Mouse (Mus musculus) kidney, embryonic 15.5 days (tissue): Measurements from ENCODE around the gene Casp7. TPM values are rescaled to one million over a fixed set of nuclear protein-coding genes. Genes with fewer than 3 reads are reported as not detected.

Source experiments
- ATAC-seq: fragments of 200-750 bp; cut with Nextera tagmentation; replicated peaks from 2 replicates; pipeline ENCODE4 v1.8.0; 2017; ENCODE audit warnings: moderate TSS enrichment; ENCODE audit not compliant: low FRiP score
- H3K27ac ChIP-seq: fragments of 300-500 bp; sonication (generic); 2 replicates; pipeline ENCODE4 v1.5.1; 2015; ENCODE audit warnings: mild to moderate bottlenecking, inconsistent platforms
- H3K27me3 ChIP-seq: fragments of 300-500 bp; sonication (generic); 2 replicates; pipeline ENCODE4 v1.6.1; 2015; ENCODE audit warnings: inconsistent platforms
- H3K36me3 ChIP-seq: fragments of 300-500 bp; sonication (generic); 2 replicates; pipeline ENCODE4 v1.6.1; 2015; ENCODE audit warnings: inconsistent platforms
- H3K4me1 ChIP-seq: fragments of 300-500 bp; sonication (generic); 2 replicates; pipeline ENCODE4 v1.6.1; 2015; ENCODE audit warnings: inconsistent platforms
- H3K4me2 ChIP-seq: fragments of 300-500 bp; sonication (generic); 2 replicates; pipeline ENCODE4 v1.6.1; 2015; ENCODE audit warnings: moderate library complexity, mild to moderate bottlenecking, inconsistent platforms
- H3K4me3 ChIP-seq: fragments of 300-500 bp; sonication (generic); replicated peaks from 2 replicates; pipeline ENCODE4 v1.5.1; 2015; ENCODE audit warnings: mild to moderate bottlenecking, inconsistent platforms
- H3K9ac ChIP-seq: fragments of 300-500 bp; sonication (generic); 2 replicates; pipeline ENCODE4 v1.6.1; 2015; ENCODE audit warnings: mild to moderate bottlenecking, inconsistent platforms
- H3K9me3 ChIP-seq: fragments of 300-500 bp; sonication (generic); replicated peaks from 2 replicates; pipeline ENCODE4 v1.6.1; 2016; ENCODE audit warnings: inconsistent platforms
- WGBS: fragments of 180-500 bp; shearing (Covaris S2); methylation state at CpG from one replicate; pipeline ENCODE4 v1.1.7; 2015; ENCODE audit warnings: mixed read lengths; 5-methylcytosine and 5-hydroxymethylcytosine counted together
- polyA plus RNA-seq: library from polyadenylated mRNA; unstranded; fragments of >200 nt; fragmentation: Nextera tagmentation; extraction: Ambion mirVana; gene quantifications from 2 replicates; pipeline ENCODE4 v1.2.1, GENCODE M21; 2015

Casp7 gene
- polyA plus RNA-seq, 1 experiment from 2014 or later: 26.1 TPM

DNA sequence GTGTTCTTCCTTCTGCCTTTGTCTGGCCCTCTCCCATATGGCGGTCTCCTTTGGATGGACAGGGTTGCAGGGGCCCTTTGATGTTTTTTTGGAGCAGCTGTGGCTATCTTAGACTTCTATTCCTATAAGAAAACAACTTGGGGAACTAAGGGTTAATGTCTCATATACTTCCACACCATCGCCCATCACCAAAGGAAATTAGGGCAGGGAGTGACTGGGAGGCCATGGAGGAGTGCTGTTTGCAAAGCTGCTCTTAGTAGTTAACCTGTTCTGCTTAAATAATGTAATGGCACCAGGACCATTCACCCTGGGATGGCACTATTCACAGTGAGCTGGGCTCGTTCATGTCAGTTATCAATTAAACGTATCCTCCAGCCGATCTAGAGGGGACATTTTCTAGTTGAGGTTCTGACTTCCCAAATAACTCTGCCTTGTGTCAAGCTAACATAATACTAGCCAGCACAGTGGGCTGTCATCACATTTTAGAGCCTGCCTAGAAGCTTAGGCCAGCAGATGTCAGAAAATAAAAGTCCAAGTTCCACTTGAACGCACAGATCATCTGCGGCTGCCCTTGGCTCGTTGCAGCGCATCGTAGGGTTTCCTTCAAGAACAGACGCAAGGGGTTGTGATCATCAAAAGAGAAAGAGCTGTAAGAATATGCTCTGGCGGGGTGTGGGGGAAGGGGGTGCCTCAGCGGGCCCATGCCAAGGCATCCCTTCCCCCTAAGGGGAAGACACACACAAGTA, 87.9 kb downstream of the Casp7 start:
- H3K4me1 ChIP-seq: peaks cover 29% of the 10 kb centered on the region
- H3K4me3 ChIP-seq: no peak overlapping the region
- H3K36me3 ChIP-seq: no peaks in the 10 kb centered on the region
- peak overlapping the region; percentile 10; the same call in 1 of the 2 replicates for H3K4me2 ChIP-seq
- H3K9me3 ChIP-seq: no peaks in the 10 kb centered on the region
- 36% methylated on average over 13 of the region's 13 CpGs for WGBS
- no peak for ATAC-seq
- no peak overlapping the region for H3K9ac ChIP-seq
- no peaks in the 10 kb centered on the region for H3K27me3 ChIP-seq
- peak overlapping the region; percentile 68 for H3K27ac ChIP-seq

DNA sequence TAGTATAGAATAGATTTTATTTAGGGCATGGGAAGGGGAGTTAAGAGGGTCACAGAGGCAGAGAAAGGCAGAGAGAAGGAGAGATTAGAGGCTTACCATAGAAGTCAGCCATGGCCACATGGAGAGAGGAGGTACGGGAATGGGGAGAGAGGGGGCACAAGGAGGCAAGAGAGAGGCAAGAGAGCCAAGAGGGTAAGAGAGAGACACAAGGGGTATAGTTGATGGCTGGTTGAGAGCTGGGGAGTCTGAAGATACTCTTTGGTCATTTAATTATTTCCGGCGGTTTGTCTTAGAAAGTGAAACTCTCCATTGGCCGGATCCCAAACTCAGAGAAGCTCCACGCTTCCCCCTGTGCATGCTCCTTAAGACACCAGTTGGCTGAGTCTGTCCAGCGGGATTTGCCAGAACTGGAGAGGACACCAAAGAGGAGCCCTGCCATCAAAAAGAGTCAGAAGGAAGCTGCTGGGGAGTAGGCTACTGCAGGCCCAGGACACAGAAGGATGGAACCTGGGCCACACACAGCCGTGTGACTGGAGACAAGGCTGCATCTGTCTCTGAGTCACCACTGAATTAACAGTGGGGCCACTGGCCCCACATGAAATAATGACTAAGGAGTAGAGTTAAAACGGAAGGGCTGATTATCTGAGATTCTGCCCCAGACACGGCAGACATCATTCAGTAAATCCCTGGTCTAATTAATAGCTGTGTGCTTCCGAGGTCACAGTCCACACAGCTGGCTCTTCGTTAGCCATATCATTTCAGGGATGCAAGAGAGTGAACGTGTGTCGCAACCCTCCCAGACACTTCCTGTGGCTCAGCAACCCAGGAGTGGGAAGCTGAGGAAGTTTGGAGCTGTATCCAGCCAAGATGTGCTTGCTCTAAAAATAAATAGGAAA, 88.7 kb downstream of the Casp7 start:
- Histone ChIP-seq H3K27ac (peak overlapping the region; percentile 68), H3K4me2 (peak overlapping the region; percentile 10; the same call in 1 of the 2 replicates)
- ATAC-seq: peak; percentile 25; the same call in 1 of the 2 replicates

DNA sequence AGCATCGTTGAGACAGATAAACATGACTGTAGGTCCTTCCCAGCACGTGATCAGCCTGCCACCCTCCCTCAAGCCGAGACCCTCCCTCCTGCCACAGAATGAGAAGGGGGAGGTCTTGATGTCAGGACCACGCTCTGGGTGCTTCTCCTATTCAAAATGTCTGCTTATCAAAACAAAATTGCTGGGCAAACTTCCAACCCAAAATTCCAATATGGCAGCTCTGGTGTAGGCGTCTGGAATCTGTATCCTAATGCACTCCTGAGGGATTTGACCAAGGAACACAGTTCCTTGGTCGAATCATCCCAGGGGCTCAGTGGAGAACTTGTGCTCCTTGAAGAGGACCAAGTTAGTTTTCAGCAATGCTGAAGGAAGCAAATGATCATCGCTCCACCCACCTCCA, 90.0 kb downstream of the Casp7 start:
- Histone ChIP-seq H3K4me2 (no peak overlapping the region), H3K4me3 (no peak overlapping the region), H3K9me3 (no peaks in the 10 kb centered on the region), H3K9ac (no peak overlapping the region), H3K27ac (no peak overlapping the region; the same call in 1 of the 2 replicates), H3K27me3 (no peaks in the 10 kb centered on the region), H3K4me1 (peaks cover 29% of the 10 kb centered on the region), H3K36me3 (no peaks in the 10 kb centered on the region)
- ATAC-seq: no peak
- WGBS: 65% methylated on average over 7 of the region's 7 CpGs

More for the DNA sequence above, 88.7 kb downstream of the Casp7 start:
- H3K9ac ChIP-seq: no peak overlapping the region
- H3K9me3 ChIP-seq: no peaks in the 10 kb centered on the region
- peaks cover 29% of the 10 kb centered on the region for H3K4me1 ChIP-seq
- no peak overlapping the region for H3K4me3 ChIP-seq
- WGBS: 41% methylated on average over 13 of the region's 13 CpGs
- no peaks in the 10 kb centered on the region for H3K27me3 ChIP-seq
- no peaks in the 10 kb centered on the region for H3K36me3 ChIP-seq

DNA sequence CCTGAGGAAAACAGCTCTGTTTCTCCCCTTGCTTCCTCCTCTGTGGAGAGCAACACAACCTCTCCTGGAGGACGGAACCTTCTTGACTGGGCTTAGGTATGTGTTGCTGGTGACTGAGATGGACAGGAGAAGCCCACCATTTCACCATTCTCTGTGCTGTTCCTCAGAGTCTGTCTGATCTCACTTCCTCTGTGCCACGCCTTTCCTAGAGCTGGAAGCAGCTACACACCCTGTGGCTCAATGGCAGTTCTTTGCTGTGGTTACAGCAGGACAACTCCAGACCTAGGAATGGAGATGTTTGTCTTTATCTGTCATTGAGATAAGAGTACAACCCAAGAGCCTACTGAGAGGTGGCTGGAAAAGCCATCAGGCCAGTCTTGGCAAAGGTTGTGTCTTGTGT, 90.4 kb downstream of the Casp7 start:
- no peaks in the 10 kb centered on the region for H3K9me3 ChIP-seq
- H3K9ac ChIP-seq: no peak overlapping the region
- no peak overlapping the region for H3K4me2 ChIP-seq
- 93% methylated on average over 2 of the region's 2 CpGs for WGBS
- no peak overlapping the region for H3K27ac ChIP-seq
- H3K36me3 ChIP-seq: no peaks in the 10 kb centered on the region
- H3K4me1 ChIP-seq: peaks cover 29% of the 10 kb centered on the region
- no peak for ATAC-seq
- no peak overlapping the region for H3K4me3 ChIP-seq
- no peaks in the 10 kb centered on the region for H3K27me3 ChIP-seq

DNA sequence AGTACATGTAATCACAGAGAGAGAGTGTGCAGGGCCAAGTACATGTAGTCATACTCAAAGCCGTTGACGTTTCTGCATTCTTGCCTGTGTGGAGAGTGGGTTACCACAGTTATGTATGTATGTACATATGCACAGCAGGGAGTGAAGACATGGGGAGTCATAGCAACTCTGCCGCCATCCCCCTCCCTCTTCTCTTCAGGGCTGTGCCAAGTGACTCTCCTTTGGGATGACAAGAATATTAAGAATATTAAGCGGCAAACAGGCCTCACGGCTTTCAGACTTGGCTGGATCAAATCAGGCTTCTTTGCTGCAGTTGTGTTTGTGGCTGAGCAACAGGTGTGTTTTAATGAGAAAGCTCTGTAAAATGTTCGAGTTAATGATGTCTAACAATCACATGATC, 92.7 kb downstream of the Casp7 start:
- Histone ChIP-seq H3K9me3 (no peaks in the 10 kb centered on the region), H3K4me3 (no peak overlapping the region), H3K9ac (no peak overlapping the region), H3K36me3 (no peaks in the 10 kb centered on the region), H3K4me1 (peaks cover 26% of the 10 kb centered on the region), H3K27me3 (no peaks in the 10 kb centered on the region), H3K27ac (no peak overlapping the region), H3K4me2 (no peak overlapping the region)
- WGBS: 85% methylated on average over 6 of the region's 6 CpGs
- no peak for ATAC-seq

Other genes starting within 250 kb of the Casp7 start
- gene Habp2, start 110.0 kb upstream of the Casp7 start, polyA plus RNA-seq: 30.8 and 31.2 TPM in 2 replicates
- gene Nrap, start 7.1 kb upstream of the Casp7 start, polyA plus RNA-seq: 0.36 and 0.55 TPM in 2 replicates
- gene Plekhs1, start 64.5 kb downstream of the Casp7 start, polyA plus RNA-seq: 0.74 and 1.0 TPM in 2 replicates
- gene Dclre1a, start 151.1 kb downstream of the Casp7 start, polyA plus RNA-seq: 18.0 and 21.6 TPM in 2 replicates
- 15.2 and 16.0 TPM in 2 replicates for gene Nhlrc2, start 151.1 kb downstream of the Casp7 start, polyA plus RNA-seq